Mouse (Mus musculus) thymus, postnatal 4 days (tissue): ENCODE measurements around the gene Pola1.

Experiments
- DNase-seq: peaks from one replicate; pipeline ENCODE4 v3.0.0; 2021

The Pola1 gene

DNA sequence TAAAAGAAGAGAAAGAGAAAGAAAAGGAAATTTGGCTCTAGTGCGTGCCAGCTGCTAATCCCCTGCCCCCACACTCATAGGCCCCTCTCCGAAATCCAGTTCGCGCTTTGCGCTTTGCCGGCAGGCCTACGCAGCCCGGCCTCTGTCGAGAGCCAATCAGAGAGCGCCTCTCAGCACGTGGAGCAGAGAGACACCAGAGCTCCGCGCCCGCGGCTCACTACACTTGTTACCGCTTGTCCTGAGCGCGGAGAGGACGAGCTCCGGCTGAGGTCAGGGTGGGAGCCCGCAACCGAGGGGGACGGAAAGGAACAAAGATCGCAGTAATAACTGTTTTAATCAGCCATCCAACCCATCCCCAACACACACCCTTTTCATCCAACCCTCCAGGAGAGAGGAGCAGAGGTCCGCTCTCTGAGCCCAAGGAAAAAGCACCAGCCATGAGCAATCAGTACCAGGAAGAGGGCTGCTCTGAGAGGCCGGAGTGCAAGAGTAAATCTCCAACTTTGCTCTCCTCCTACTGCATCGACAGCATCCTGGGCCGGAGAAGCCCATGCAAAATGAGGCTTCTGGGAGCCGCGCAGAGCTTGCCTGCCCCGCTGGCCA is 345.6 kb downstream of the Pola1 start, which contains the start of gene Arx:
TSS of gene Arx (plus strand) at position 155 of the 603 bp plus-strand sequence.
- DNase-seq, result peak; percentile 81

DNA sequence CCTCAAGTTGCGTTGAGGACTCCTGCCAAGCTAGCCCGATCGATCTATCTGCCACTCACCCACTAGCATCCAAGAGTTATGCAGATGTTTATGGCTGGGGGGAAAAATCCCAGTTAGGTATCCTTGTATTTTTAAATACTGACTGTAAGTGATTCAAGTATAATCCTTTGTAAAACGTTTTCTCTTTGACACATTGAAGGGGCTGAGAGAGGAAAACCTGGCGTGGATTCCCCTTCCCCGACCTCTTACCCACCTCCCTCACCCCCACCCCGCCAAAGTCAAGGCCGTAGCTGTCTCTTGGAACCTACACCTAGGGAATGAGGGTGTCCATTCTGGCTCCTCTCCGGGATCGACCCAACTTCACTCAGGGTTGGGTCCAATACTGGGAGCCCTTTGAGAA is 346.9 kb downstream of the Pola1 start:
- no peak for DNase-seq

DNA sequence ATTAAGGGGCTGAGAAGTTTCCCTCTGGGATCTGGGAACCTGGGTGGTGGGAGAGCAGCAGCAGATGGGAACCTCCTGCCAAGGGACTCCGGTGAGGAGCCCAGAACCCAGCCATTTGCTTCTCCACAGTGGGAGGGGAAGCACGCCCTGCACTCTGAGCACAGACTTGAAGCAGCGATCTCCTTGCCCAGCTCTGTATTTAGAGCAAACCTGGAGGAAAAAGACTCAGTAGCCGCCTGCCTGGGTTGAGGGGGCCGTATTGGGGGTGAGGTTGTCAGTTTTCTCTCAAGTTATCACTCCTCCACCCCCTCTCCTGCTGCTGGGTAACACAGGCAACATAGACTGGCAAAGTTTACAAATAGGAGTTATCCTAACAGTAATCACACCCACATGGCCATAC is 350.2 kb downstream of the Pola1 start:
- no peak for DNase-seq

DNA sequence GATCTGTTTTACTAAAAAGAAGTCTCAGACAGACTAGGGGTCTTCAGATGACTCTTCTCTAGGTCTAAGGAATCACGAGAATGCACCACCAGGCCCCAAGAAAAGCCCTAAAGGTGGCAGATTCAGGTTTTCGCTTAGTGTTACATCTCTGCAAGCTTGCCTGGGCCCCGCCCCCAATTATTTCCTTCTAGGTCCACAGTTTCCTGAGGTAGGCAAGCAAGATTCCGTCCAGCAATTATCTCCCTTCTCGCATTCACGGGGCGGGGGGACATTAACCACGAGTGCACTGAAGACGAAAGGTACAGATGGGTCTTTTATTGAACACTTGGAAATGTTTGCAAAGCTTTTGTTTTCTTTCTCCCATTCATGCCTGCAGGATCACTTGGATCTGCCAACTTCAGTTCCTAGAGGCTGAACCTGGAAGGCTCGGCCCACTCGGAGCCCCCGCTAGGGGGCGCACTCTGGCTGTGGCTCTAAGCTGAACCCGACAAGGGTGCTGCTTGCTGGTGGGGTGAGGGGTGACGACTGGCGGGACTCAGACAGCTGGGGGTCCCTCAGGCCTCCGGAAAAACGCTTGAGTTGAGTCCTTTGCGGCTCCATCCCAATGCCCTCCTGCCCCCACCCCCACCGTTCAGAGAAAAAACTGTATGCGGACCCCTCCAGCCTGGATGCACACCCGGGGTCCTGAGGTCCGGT is 350.8 kb downstream of the Pola1 start:
- peak; percentile 78 for DNase-seq

DNA sequence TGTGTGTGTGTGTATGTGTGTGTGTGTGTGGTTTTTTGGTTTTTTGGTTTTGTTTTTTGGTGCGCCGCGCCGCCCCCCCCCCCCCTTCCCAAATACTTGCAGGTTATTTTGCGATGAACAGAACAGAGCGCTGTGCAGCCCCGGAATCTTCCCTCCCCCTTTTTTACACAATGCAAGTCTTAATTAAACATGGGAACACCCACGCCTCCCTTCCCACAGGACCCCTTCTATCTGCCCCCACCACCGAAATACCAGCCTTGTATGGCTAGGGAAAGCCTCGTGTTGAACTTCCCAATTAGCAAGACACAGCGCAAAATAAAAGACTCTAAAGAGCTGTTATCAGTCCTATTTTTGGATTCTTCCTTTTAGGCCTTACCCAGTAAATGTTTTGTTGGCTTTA is 352.0 kb downstream of the Pola1 start:
- DNase-seq, result no peak

DNA sequence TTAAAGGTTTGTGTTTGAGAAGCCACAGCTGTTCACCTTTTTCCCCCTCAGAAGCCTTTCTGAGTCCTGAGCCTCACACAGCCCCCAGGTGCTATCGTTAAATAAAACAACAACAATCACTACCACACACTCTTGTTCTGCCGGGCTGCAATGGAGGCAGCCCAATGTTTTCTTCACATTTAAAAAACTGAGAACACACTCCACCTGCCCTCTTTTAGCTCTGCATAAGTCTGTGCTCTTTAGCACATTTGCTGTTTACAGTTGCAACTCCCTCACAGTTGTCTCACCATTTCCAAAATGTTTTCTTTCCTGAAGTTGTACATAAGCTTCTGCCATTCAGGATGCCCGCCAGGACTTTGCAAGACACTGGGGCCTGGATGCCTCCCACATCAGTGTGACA is 356.3 kb downstream of the Pola1 start:
- DNase-seq, result no peak
